Mouse (Mus musculus): ENCODE measurements at regions not wholly inside any gene's neighbourhood (a gene's known extent, or its start where the extent isn't known, plus 50 kb on each side); places are given as distances from the start of the nearest gene placed in this dataset.
A peak's percentile ranks its signal among the peaks of the same experiment; 100 is the strongest.

GRCm38 (mm10) chr13:44175300-44176036 lies 390.9 kb downstream of the Cd83 start:
- no peak for DNase-seq (ENCODE audit: extremely low read depth, low read depth)

- DNase-seq (ENCODE audit: extremely low read depth, low read depth), result no peak
Measured at GRCm38 (mm10) chr13:44176121-44176520, 391.5 kb downstream of the Cd83 start.

GRCm38 (mm10) chr13:44178006-44178405 lies 393.4 kb downstream of the Cd83 start:
- no peak for DNase-seq (ENCODE audit: extremely low read depth, low read depth)

GRCm38 (mm10) chr13:44180384-44180783 lies 395.8 kb downstream of the Cd83 start:
- no peak for DNase-seq (ENCODE audit: extremely low read depth, low read depth)

GRCm38 (mm10) chr13:44182544-44183191 lies 398.1 kb downstream of the Cd83 start:
- DNase-seq (ENCODE audit: extremely low read depth, low read depth), result no peak

- DNase-seq (ENCODE audit: extremely low read depth, low read depth), result no peak
Measured at GRCm38 (mm10) chr13:44195365-44195764, 410.8 kb downstream of the Cd83 start.

GRCm38 (mm10) chr13:44206042-44206441 lies 421.5 kb downstream of the Cd83 start:
- DNase-seq (ENCODE audit: extremely low read depth, low read depth), result peak; percentile 91

GRCm38 (mm10) chr13:44206448-44206847 lies 421.9 kb downstream of the Cd83 start:
- DNase-seq (ENCODE audit: extremely low read depth, low read depth), result no peak

- DNase-seq (ENCODE audit: extremely low read depth, low read depth), result no peak
Measured at GRCm38 (mm10) chr13:44207400-44208005, 422.9 kb downstream of the Cd83 start.

GRCm38 (mm10) chr13:44209036-44209435 lies 424.5 kb downstream of the Cd83 start:
- no peak for DNase-seq (ENCODE audit: extremely low read depth, low read depth)

- no peak for DNase-seq (ENCODE audit: extremely low read depth, low read depth)
Measured at GRCm38 (mm10) chr13:44210123-44210522, 425.5 kb downstream of the Cd83 start.

GRCm38 (mm10) chr13:44212356-44212755 lies 427.8 kb downstream of the Cd83 start:
- DNase-seq (ENCODE audit: extremely low read depth, low read depth), result no peak

- DNase-seq (ENCODE audit: extremely low read depth, low read depth), result no peak
Measured at GRCm38 (mm10) chr13:44212936-44213335, 428.4 kb downstream of the Cd83 start.

- no peak for DNase-seq (ENCODE audit: extremely low read depth, low read depth)
Measured at GRCm38 (mm10) chr13:44218266-44218665, 433.7 kb downstream of the Cd83 start.

GRCm38 (mm10) chr13:44221721-44222120 lies 437.1 kb downstream of the Cd83 start:
- no peak for DNase-seq (ENCODE audit: extremely low read depth, low read depth)

- DNase-seq (ENCODE audit: extremely low read depth, low read depth), result no peak
Measured at GRCm38 (mm10) chr13:44222335-44222734, 437.8 kb downstream of the Cd83 start.

- no peak for DNase-seq (ENCODE audit: extremely low read depth, low read depth)
Measured at GRCm38 (mm10) chr13:44227706-44228459, 443.3 kb downstream of the Cd83 start.

- DNase-seq (ENCODE audit: extremely low read depth, low read depth), result no peak
Measured at GRCm38 (mm10) chr13:44228540-44229135, 444.1 kb downstream of the Cd83 start.

GRCm38 (mm10) chr13:44229136-44229611 lies 444.6 kb downstream of the Cd83 start:
- no peak for DNase-seq (ENCODE audit: extremely low read depth, low read depth)

- DNase-seq (ENCODE audit: extremely low read depth, low read depth), result no peak
Measured at GRCm38 (mm10) chr13:44231403-44231802, 446.8 kb downstream of the Cd83 start.

All from MEL-GATA-1-ER (cell line).